Mouse (Mus musculus): Measurements from ENCODE around the gene Cpm. TPM values are rescaled to one million over a fixed set of nuclear protein-coding genes. Genes with fewer than 3 reads are reported as not detected.

The Cpm gene
- total RNA-seq, 1 experiment from 2014 or later = 1.4 TPM

- no peak for ATAC-seq (replicated peaks in 1 of 2; ENCODE audit: insufficient read depth in 1 of 2, low FRiP score in 2 of 2, low TSS enrichment in 1 of 2, low read depth in 1 of 2, poor library complexity in 2 of 2, severe bottlenecking in 2 of 2)
Observed at GRCm38 (mm10) chr10:117648643-117649042, 19.3 kb downstream of the Cpm start.

GRCm38 (mm10) chr10:117649292-117650041 lies 20.2 kb downstream of the Cpm start:
- no peak for ATAC-seq (replicated peaks in 1 of 2; ENCODE audit: insufficient read depth in 1 of 2, low FRiP score in 2 of 2, low TSS enrichment in 1 of 2, low read depth in 1 of 2, poor library complexity in 2 of 2, severe bottlenecking in 2 of 2)

GRCm38 (mm10) chr10:117650042-117650655 lies 20.8 kb downstream of the Cpm start:
- no peak for ATAC-seq (replicated peaks in 1 of 2; ENCODE audit: insufficient read depth in 1 of 2, low FRiP score in 2 of 2, low TSS enrichment in 1 of 2, low read depth in 1 of 2, poor library complexity in 2 of 2, severe bottlenecking in 2 of 2)

- ATAC-seq (replicated peaks in 1 of 2; ENCODE audit: insufficient read depth in 1 of 2, low FRiP score in 2 of 2, low TSS enrichment in 1 of 2, low read depth in 1 of 2, poor library complexity in 2 of 2, severe bottlenecking in 2 of 2) = no peak
Observed at GRCm38 (mm10) chr10:117650725-117651124, 21.4 kb downstream of the Cpm start.

GRCm38 (mm10) chr10:117651587-117652377 lies 22.5 kb downstream of the Cpm start:
- ATAC-seq (replicated peaks in 1 of 2; ENCODE audit: insufficient read depth in 1 of 2, low FRiP score in 2 of 2, low TSS enrichment in 1 of 2, low read depth in 1 of 2, poor library complexity in 2 of 2, severe bottlenecking in 2 of 2) = peak in 1 of 2 experiments; percentile 7; a peak in 2 of 4 replicates

GRCm38 (mm10) chr10:117652378-117652774 lies 23.1 kb downstream of the Cpm start:
- ATAC-seq (replicated peaks in 1 of 2; ENCODE audit: insufficient read depth in 1 of 2, low FRiP score in 2 of 2, low TSS enrichment in 1 of 2, low read depth in 1 of 2, poor library complexity in 2 of 2, severe bottlenecking in 2 of 2) = no peak

- ATAC-seq (replicated peaks in 1 of 2; ENCODE audit: insufficient read depth in 1 of 2, low FRiP score in 2 of 2, low TSS enrichment in 1 of 2, low read depth in 1 of 2, poor library complexity in 2 of 2, severe bottlenecking in 2 of 2) = no peak
Observed at GRCm38 (mm10) chr10:117652930-117653778, 23.9 kb downstream of the Cpm start.

GRCm38 (mm10) chr10:117653779-117654173 lies 24.5 kb downstream of the Cpm start:
- no peak for ATAC-seq (replicated peaks in 1 of 2; ENCODE audit: insufficient read depth in 1 of 2, low FRiP score in 2 of 2, low TSS enrichment in 1 of 2, low read depth in 1 of 2, poor library complexity in 2 of 2, severe bottlenecking in 2 of 2)

GRCm38 (mm10) chr10:117654576-117655123 lies 25.4 kb downstream of the Cpm start:
- ATAC-seq (replicated peaks in 1 of 2; ENCODE audit: insufficient read depth in 1 of 2, low FRiP score in 2 of 2, low TSS enrichment in 1 of 2, low read depth in 1 of 2, poor library complexity in 2 of 2, severe bottlenecking in 2 of 2) = no peak

- ATAC-seq (replicated peaks in 1 of 2; ENCODE audit: insufficient read depth in 1 of 2, low FRiP score in 2 of 2, low TSS enrichment in 1 of 2, low read depth in 1 of 2, poor library complexity in 2 of 2, severe bottlenecking in 2 of 2) = no peak
Observed at GRCm38 (mm10) chr10:117655460-117655859, 26.2 kb downstream of the Cpm start.

GRCm38 (mm10) chr10:117655908-117656661 lies 26.8 kb downstream of the Cpm start:
- ATAC-seq (replicated peaks in 1 of 2; ENCODE audit: insufficient read depth in 1 of 2, low FRiP score in 2 of 2, low TSS enrichment in 1 of 2, low read depth in 1 of 2, poor library complexity in 2 of 2, severe bottlenecking in 2 of 2) = no peak

- no peak for ATAC-seq (replicated peaks in 1 of 2; ENCODE audit: insufficient read depth in 1 of 2, low FRiP score in 2 of 2, low TSS enrichment in 1 of 2, low read depth in 1 of 2, poor library complexity in 2 of 2, severe bottlenecking in 2 of 2)
Observed at GRCm38 (mm10) chr10:117656662-117656962, 27.3 kb downstream of the Cpm start.

- no peak for ATAC-seq (replicated peaks in 1 of 2; ENCODE audit: insufficient read depth in 1 of 2, low FRiP score in 2 of 2, low TSS enrichment in 1 of 2, low read depth in 1 of 2, poor library complexity in 2 of 2, severe bottlenecking in 2 of 2)
Observed at GRCm38 (mm10) chr10:117656985-117657658, 27.8 kb downstream of the Cpm start.

- ATAC-seq (replicated peaks in 1 of 2; ENCODE audit: insufficient read depth in 1 of 2, low FRiP score in 2 of 2, low TSS enrichment in 1 of 2, low read depth in 1 of 2, poor library complexity in 2 of 2, severe bottlenecking in 2 of 2) = no peak
Observed at GRCm38 (mm10) chr10:117657659-117658306, 28.5 kb downstream of the Cpm start.

- ATAC-seq (replicated peaks in 1 of 2; ENCODE audit: insufficient read depth in 1 of 2, low FRiP score in 2 of 2, low TSS enrichment in 1 of 2, low read depth in 1 of 2, poor library complexity in 2 of 2, severe bottlenecking in 2 of 2) = peak; percentile 27 to 51; a peak in 3 of 4 replicates
Observed at GRCm38 (mm10) chr10:117658522-117659429, 29.5 kb downstream of the Cpm start.

All from hematopoietic stem cell, adult 5-6 weeks (primary cell).